Mouse (Mus musculus) stomach, postnatal 0 days (tissue): ENCODE results near the gene Zfyve16. TPM values are rescaled to one million over a fixed set of nuclear protein-coding genes. Genes with fewer than 3 reads are reported as not detected.

Experiments used
- ATAC-seq: fragments of 200-750 bp; cut with Nextera tagmentation; 2 replicates; pipeline ENCODE4 v1.8.0; 2017; ENCODE audit not compliant: low FRiP score, low TSS enrichment
- DNase-seq: peaks from one replicate; pipeline ENCODE4 v3.0.0-alpha.2; 2016; ENCODE audit warnings: low spot score
- H3K27ac ChIP-seq: fragments of 300-500 bp; sonication (generic); replicated peaks from 2 replicates; pipeline ENCODE4 v1.5.1; 2014; ENCODE audit warnings: mild to moderate bottlenecking, control low read depth
- H3K27me3 ChIP-seq: fragments of 300-500 bp; sonication (generic); 2 replicates; pipeline ENCODE4 v1.6.1; 2014; ENCODE audit warnings: low read length; ENCODE audit not compliant: control insufficient read depth, insufficient read depth
- H3K36me3 ChIP-seq: fragments of 300-500 bp; sonication (generic); 2 replicates; pipeline ENCODE4 v1.6.1; 2014; ENCODE audit warnings: low read length, mixed read lengths; ENCODE audit not compliant: control insufficient read depth, insufficient read depth
- H3K4me1 ChIP-seq: fragments of 300-500 bp; sonication (generic); replicated peaks from 2 replicates; pipeline ENCODE4 v1.6.1; 2014; ENCODE audit warnings: antibody characterized with exemption; ENCODE audit not compliant: control insufficient read depth, insufficient read depth
- H3K4me2 ChIP-seq: fragments of 300-500 bp; sonication (generic); replicated peaks from 2 replicates; pipeline ENCODE4 v1.6.1; 2014; ENCODE audit warnings: low read depth, mild to moderate bottlenecking, control low read depth, moderate library complexity
- H3K4me3 ChIP-seq: fragments of 300-500 bp; sonication (generic); 2 replicates; pipeline ENCODE4 v1.5.1; 2014; ENCODE audit warnings: low read depth, low read length, control low read depth
- H3K9ac ChIP-seq: fragments of 300-500 bp; sonication (generic); 2 replicates; pipeline ENCODE4 v1.6.1; 2014; ENCODE audit warnings: mild to moderate bottlenecking, low read length, control low read depth, mixed read lengths
- H3K9me3 ChIP-seq: fragments of 300-500 bp; sonication (generic); 2 replicates; pipeline ENCODE4 v1.6.1; 2016; ENCODE audit warnings: low read length; ENCODE audit not compliant: control insufficient read depth
- CTCF ChIP-seq: IDR thresholded peaks from 2 replicates; pipeline ENCODE4 v1.5.1; 2016; ENCODE audit warnings: antibody characterized with exemption, low read depth, mild to moderate bottlenecking, moderate library complexity
- EP300 ChIP-seq: optimal IDR thresholded peaks from 2 replicates; pipeline ENCODE3; 2016; ENCODE audit warnings: antibody characterized with exemption
- WGBS: fragments of 180-500 bp; shearing (Covaris S2); extraction: QIAGEN DNeasy Blood & Tissue Kit; methylation state at CpG from one replicate; pipeline ENCODE4 v1.1.7; 2014; 5-methylcytosine and 5-hydroxymethylcytosine counted together
- polyA plus RNA-seq: library from polyadenylated mRNA; unstranded; fragments of >200 nt; fragmentation: Nextera tagmentation; extraction: Ambion mirVana; gene quantifications from 2 replicates; pipeline ENCODE4 v1.2.1, GENCODE M21; 2015

Gene Zfyve16
- polyA plus RNA-seq, 1 experiment from 2014 or later = 4.2 TPM

DNA sequence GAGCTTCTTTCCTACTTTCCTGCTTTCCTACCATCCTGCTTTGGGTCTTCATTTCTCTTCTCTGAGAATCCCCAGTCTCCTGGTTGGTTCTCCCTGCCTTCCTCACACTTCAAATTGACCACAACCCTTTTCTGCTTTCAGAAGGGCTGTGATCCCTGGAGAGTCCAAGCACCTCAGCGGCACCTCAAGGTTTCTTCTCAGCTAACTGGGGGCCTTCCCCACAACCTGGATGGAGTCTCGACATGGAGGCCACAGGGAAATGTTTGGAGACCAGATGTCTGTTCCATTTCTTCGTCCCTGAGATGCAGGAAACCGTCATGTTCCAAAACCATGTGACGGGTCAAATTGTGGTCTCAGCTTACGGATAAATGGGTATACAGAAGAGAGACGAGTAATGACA lies 83.8 kb downstream of the Zfyve16 start:
- WGBS = 90% methylated on average over 7 of the region's 7 CpGs
- ATAC-seq = no peak
- Histone ChIP-seq H3K36me3 (no peaks in the 10 kb centered on the region), H3K9me3 (no peaks in the 10 kb centered on the region), H3K27ac (no peak overlapping the region), H3K4me1 (no peaks in the 10 kb centered on the region), H3K27me3 (no peaks in the 10 kb centered on the region), H3K4me2 (no peak overlapping the region), H3K9ac (no peak overlapping the region), H3K4me3 (no peak overlapping the region)
- DNase-seq = peak; percentile 4
- TF ChIP-seq CTCF (no peak), EP300 (no peak)

GRCm38 (mm10) chr13:92440286-92440685 lies 90.4 kb downstream of the Zfyve16 start:
- TF ChIP-seq CTCF = no peak
- no peak for TF ChIP-seq EP300
- Histone ChIP-seq H3K9ac (no peak overlapping the region), H3K4me2 (no peak overlapping the region), H3K4me3 (no peak overlapping the region), H3K4me1 (no peaks in the 10 kb centered on the region), H3K9me3 (no peaks in the 10 kb centered on the region), H3K27ac (no peak overlapping the region), H3K27me3 (no peaks in the 10 kb centered on the region), H3K36me3 (no peaks in the 10 kb centered on the region)
- DNase-seq (peak; percentile 10), ATAC-seq (no peak)
- 68% methylated on average over 13 of the region's 13 CpGs for WGBS

GRCm38 (mm10) chr13:92438656-92439055 lies 92.0 kb downstream of the Zfyve16 start:
- DNase-seq (no peak), ATAC-seq (no peak)
- H3K4me2 ChIP-seq = no peak overlapping the region
- no peak overlapping the region for H3K9ac ChIP-seq
- H3K9me3 ChIP-seq = no peaks in the 10 kb centered on the region
- H3K4me1 ChIP-seq = no peaks in the 10 kb centered on the region
- H3K27ac ChIP-seq = no peak overlapping the region
- no peaks in the 10 kb centered on the region for H3K27me3 ChIP-seq
- no peaks in the 10 kb centered on the region for H3K36me3 ChIP-seq
- TF ChIP-seq EP300 = no peak
- no peak for TF ChIP-seq CTCF
- H3K4me3 ChIP-seq = no peak overlapping the region
- 85% methylated on average over 10 of the region's 10 CpGs for WGBS

Other genes with a start within 250 kb of the Zfyve16 start
- 0.27 and 0.51 TPM in 2 replicates for gene Gm20379, start 224.9 kb downstream of the Zfyve16 start, polyA plus RNA-seq
- gene Dhfr, start 176.1 kb downstream of the Zfyve16 start, polyA plus RNA-seq = 5.4 and 5.5 TPM in 2 replicates
- gene Msh3, start 175.9 kb downstream of the Zfyve16 start, polyA plus RNA-seq = 8.3 TPM in 2 replicates
- 0.02 and 0.08 TPM in 2 replicates for gene Ankrd34b, start 105.0 kb downstream of the Zfyve16 start, polyA plus RNA-seq
- 0.10 and 0.22 TPM in 2 replicates for gene Fam151b, start 46.9 kb downstream of the Zfyve16 start, polyA plus RNA-seq
- gene Spz1, start 45.3 kb upstream of the Zfyve16 start, polyA plus RNA-seq = not detected in 2 replicates
- gene Serinc5, start 80.2 kb upstream of the Zfyve16 start, polyA plus RNA-seq = 14.5 and 16.0 TPM in 2 replicates